Mouse (Mus musculus) liver, postnatal 0 days (tissue): Measurements from ENCODE around the gene Ccdc103. TPM values are rescaled to one million over a fixed set of nuclear protein-coding genes. Genes with fewer than 3 reads are reported as not detected.

ENCODE experiments used
- ATAC-seq: fragments of 200-750 bp; cut with Nextera tagmentation; 2 replicates; pipeline ENCODE4 v1.8.0; 2017; ENCODE audit warnings: mild to moderate bottlenecking, moderate library complexity
- DNase-seq: peaks from one replicate; pipeline ENCODE4 v3.0.0-alpha.2; 2016
- H3K27ac ChIP-seq: fragments of 300-500 bp; sonication (generic); 2 replicates; pipeline ENCODE4 v1.5.1; 2014; ENCODE audit warnings: antibody characterized with exemption, moderate library complexity, mild to moderate bottlenecking, low read depth
- H3K27me3 ChIP-seq: fragments of 300-500 bp; sonication (generic); 2 replicates; pipeline ENCODE4 v1.6.1; 2014; ENCODE audit warnings: low read length, control low read depth, mixed read lengths; ENCODE audit not compliant: insufficient read depth
- H3K36me3 ChIP-seq: fragments of 300-500 bp; sonication (generic); replicated peaks from 2 replicates; pipeline ENCODE4 v1.6.1; 2014; ENCODE audit warnings: mild to moderate bottlenecking, control low read depth, low read length, moderate library complexity, mixed read lengths; ENCODE audit not compliant: insufficient read depth
- H3K4me1 ChIP-seq: fragments of 300-500 bp; sonication (generic); 2 replicates; pipeline ENCODE4 v1.6.1; 2014; ENCODE audit warnings: antibody characterized with exemption, mild to moderate bottlenecking, control low read depth; ENCODE audit not compliant: insufficient read depth
- H3K4me2 ChIP-seq: fragments of 300-500 bp; sonication (generic); 2 replicates; pipeline ENCODE4 v1.6.1; 2014; ENCODE audit warnings: low read depth, mild to moderate bottlenecking, low read length, moderate library complexity, mixed read lengths
- H3K4me3 ChIP-seq: fragments of 300-500 bp; sonication (generic); 2 replicates; pipeline ENCODE4 v1.5.1; 2014; ENCODE audit warnings: low read depth, low read length
- H3K9ac ChIP-seq: fragments of 300-500 bp; sonication (generic); replicated peaks from 2 replicates; pipeline ENCODE4 v1.6.1; 2014; ENCODE audit warnings: mild to moderate bottlenecking, moderate library complexity
- H3K9me3 ChIP-seq: fragments of 300-500 bp; sonication (generic); 2 replicates; pipeline ENCODE4 v1.6.1; 2016; ENCODE audit warnings: mild to moderate bottlenecking, control low read depth, low read length, mixed read lengths
- CTCF ChIP-seq: sonication (generic); IDR thresholded peaks from 2 replicates; pipeline ENCODE4 v1.5.1; 2016; ENCODE audit warnings: antibody characterized with exemption, low read depth
- EP300 ChIP-seq: IDR thresholded peaks from 2 replicates; pipeline ENCODE4 v1.6.1; 2016; ENCODE audit warnings: antibody characterized with exemption, low read depth, mild to moderate bottlenecking
- WGBS: fragments of 180-500 bp; shearing (Covaris S2); extraction: QIAGEN DNeasy Blood & Tissue Kit; methylation state at CpG from one replicate; pipeline ENCODE4 v1.1.7; 2014; ENCODE audit not compliant: insufficient replicate concordance; 5-methylcytosine and 5-hydroxymethylcytosine counted together
- polyA plus RNA-seq: library from polyadenylated mRNA; unstranded; fragments of >200 nt; fragmentation: Nextera tagmentation; extraction: Ambion mirVana; gene quantifications from 2 replicates; pipeline ENCODE4 v1.2.1, GENCODE M21; 2015

Gene Ccdc103
- polyA plus RNA-seq, 1 experiment from 2014 or later = 0.51 TPM

GRCm38 (mm10) chr11:102896641-102897040, 15.6 kb downstream of the Ccdc103 start:
- no peak for ATAC-seq
- H3K4me1 ChIP-seq = peaks cover 16% of the 10 kb centered on the region
- no peaks in the 10 kb centered on the region for H3K36me3 ChIP-seq
- H3K27me3 ChIP-seq = peaks cover 27% of the 10 kb centered on the region
- WGBS = 76% methylated on average over 20 of the region's 20 CpGs
- DNase-seq = no peak
- TF ChIP-seq CTCF (no peak), EP300 (no peak)
- no peak overlapping the region for H3K9ac ChIP-seq
- H3K4me2 ChIP-seq = no peak overlapping the region
- H3K4me3 ChIP-seq = no peak overlapping the region
- peak overlapping the region; percentile 71; the same call in 1 of the 2 replicates for H3K27ac ChIP-seq
- H3K9me3 ChIP-seq = no peaks in the 10 kb centered on the region

GRCm38 (mm10) chr11:102898408-102898807, 17.4 kb downstream of the Ccdc103 start:
- WGBS = 84% methylated on average over 9 of the region's 9 CpGs
- H3K9me3 ChIP-seq = no peaks in the 10 kb centered on the region
- H3K27me3 ChIP-seq = peaks cover 17% of the 10 kb centered on the region
- peaks cover 11% of the 10 kb centered on the region for H3K4me1 ChIP-seq
- H3K4me2 ChIP-seq = no peak overlapping the region
- no peaks in the 10 kb centered on the region for H3K36me3 ChIP-seq
- DNase-seq (no peak), ATAC-seq (no peak)
- TF ChIP-seq CTCF (no peak), EP300 (no peak)
- H3K27ac ChIP-seq = no peak overlapping the region
- no peak overlapping the region for H3K4me3 ChIP-seq
- H3K9ac ChIP-seq = no peak overlapping the region

GRCm38 (mm10) chr11:102900763-102901162, 19.8 kb downstream of the Ccdc103 start, which contains the start of gene Gfap:
Gene Gfap (minus strand): TSS chr11:102900912.
- ATAC-seq (no peak), DNase-seq (peak; percentile 84)
- Histone ChIP-seq H3K4me1 (peaks cover 8% of the 10 kb centered on the region), H3K9ac (no peak within 1 kb of the TSS), H3K27me3 (peaks cover 6% of the 10 kb centered on the region; the same call in 1 of the 2 replicates), H3K36me3 (peaks cover 6% of the 10 kb centered on the region), H3K27ac (no peak within 1 kb of the TSS), H3K9me3 (no peaks in the 10 kb centered on the region), H3K4me2 (peak within 1 kb of the TSS; percentile 14; the same call in 1 of the 2 replicates), H3K4me3 (no peak within 1 kb of the TSS)
- TF ChIP-seq CTCF (peak; percentile 99), EP300 (no peak)
- WGBS = 10% methylated on average over 7 of the region's 7 CpGs

- Histone ChIP-seq H3K36me3 (peaks cover 11% of the 10 kb centered on the region), H3K27me3 (peaks cover 6% of the 10 kb centered on the region; the same call in 1 of the 2 replicates), H3K9me3 (no peaks in the 10 kb centered on the region), H3K4me2 (peak overlapping the region; percentile 14; the same call in 1 of the 2 replicates), H3K27ac (no peak overlapping the region), H3K9ac (no peak overlapping the region), H3K4me1 (peaks cover 6% of the 10 kb centered on the region), H3K4me3 (no peak overlapping the region)
- DNase-seq (no peak), ATAC-seq (no peak)
- WGBS = 41% methylated on average over 4 of the region's 4 CpGs
- TF ChIP-seq CTCF (no peak), EP300 (no peak)
Measured at GRCm38 (mm10) chr11:102901199-102901598, 20.2 kb downstream of the Ccdc103 start.

GRCm38 (mm10) chr11:102902107-102902506, 21.1 kb downstream of the Ccdc103 start:
- no peak overlapping the region for H3K4me2 ChIP-seq
- DNase-seq (no peak), ATAC-seq (no peak)
- H3K9me3 ChIP-seq = no peaks in the 10 kb centered on the region
- no peaks in the 10 kb centered on the region for H3K4me1 ChIP-seq
- H3K9ac ChIP-seq = no peak overlapping the region
- WGBS = 79% methylated on average over 5 of the region's 5 CpGs
- no peak overlapping the region for H3K4me3 ChIP-seq
- TF ChIP-seq CTCF (no peak), EP300 (no peak)
- peaks cover 19% of the 10 kb centered on the region for H3K36me3 ChIP-seq
- no peak overlapping the region for H3K27ac ChIP-seq
- H3K27me3 ChIP-seq = peaks cover 6% of the 10 kb centered on the region; the same call in 1 of the 2 replicates

- peaks cover 35% of the 10 kb centered on the region for H3K36me3 ChIP-seq
Measured at GRCm38 (mm10) chr11:102903654-102904053, 22.6 kb downstream of the Ccdc103 start.

GRCm38 (mm10) chr11:102911376-102911775, 30.4 kb downstream of the Ccdc103 start:
- peaks cover 97% of the 10 kb centered on the region for H3K36me3 ChIP-seq
- 85% methylated on average over 7 of the region's 7 CpGs for WGBS

More at GRCm38 (mm10) chr11:102903654-102904053, 22.6 kb downstream of the Ccdc103 start:
- no peak overlapping the region for H3K9ac ChIP-seq
- no peak overlapping the region for H3K4me2 ChIP-seq
- DNase-seq = no peak
- ATAC-seq = no peak
- H3K4me1 ChIP-seq = no peaks in the 10 kb centered on the region
- TF ChIP-seq EP300 (no peak), CTCF (no peak)
- no peaks in the 10 kb centered on the region for H3K27me3 ChIP-seq
- H3K4me3 ChIP-seq = no peak overlapping the region
- H3K27ac ChIP-seq = no peak overlapping the region
- WGBS = 74% methylated on average over 7 of the region's 7 CpGs
- H3K9me3 ChIP-seq = no peaks in the 10 kb centered on the region

More at GRCm38 (mm10) chr11:102911376-102911775, 30.4 kb downstream of the Ccdc103 start:
- TF ChIP-seq CTCF (no peak), EP300 (no peak)
- no peak overlapping the region for H3K27ac ChIP-seq
- H3K4me3 ChIP-seq = no peak overlapping the region
- no peak overlapping the region for H3K4me2 ChIP-seq
- H3K9ac ChIP-seq = no peak overlapping the region
- H3K9me3 ChIP-seq = no peaks in the 10 kb centered on the region
- no peaks in the 10 kb centered on the region for H3K27me3 ChIP-seq
- no peaks in the 10 kb centered on the region for H3K4me1 ChIP-seq
- DNase-seq (no peak), ATAC-seq (no peak)
